Mouse (Mus musculus): ENCODE measurements at regions not wholly inside any gene's neighbourhood (a gene's known extent, or its start where the extent isn't known, plus 50 kb on each side); places are given as distances from the start of the nearest gene placed in this dataset.
A peak's percentile ranks its signal among the peaks of the same experiment; 100 is the strongest.
"Not testable (repeated sequence)": the region's sequence is repeated elsewhere in the genome, so short reads cannot be mapped to it uniquely, and the experiment has no call there.

DNA sequence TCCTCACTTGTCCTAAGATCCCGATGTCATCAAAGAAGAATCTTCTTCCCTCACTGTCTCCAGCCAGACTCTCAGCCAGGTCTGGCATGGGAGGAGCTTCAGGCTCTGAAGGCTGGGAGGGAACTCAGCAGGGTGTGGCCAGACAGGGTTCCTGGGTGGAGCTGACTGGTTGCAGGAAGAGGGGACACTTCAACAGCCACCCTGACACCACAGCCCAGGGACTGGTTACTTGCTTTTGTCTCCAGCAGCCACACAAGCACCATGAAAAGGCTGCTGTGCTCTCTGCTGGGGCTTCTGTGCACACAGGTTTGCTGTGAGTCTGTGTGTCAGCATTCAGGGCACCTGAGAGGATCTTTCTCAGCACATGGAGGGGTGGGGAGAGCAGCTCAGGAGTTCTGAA, 577.0 kb upstream of the Olfr1507 start:
- not testable (repeated sequence) for DNase-seq

DNA sequence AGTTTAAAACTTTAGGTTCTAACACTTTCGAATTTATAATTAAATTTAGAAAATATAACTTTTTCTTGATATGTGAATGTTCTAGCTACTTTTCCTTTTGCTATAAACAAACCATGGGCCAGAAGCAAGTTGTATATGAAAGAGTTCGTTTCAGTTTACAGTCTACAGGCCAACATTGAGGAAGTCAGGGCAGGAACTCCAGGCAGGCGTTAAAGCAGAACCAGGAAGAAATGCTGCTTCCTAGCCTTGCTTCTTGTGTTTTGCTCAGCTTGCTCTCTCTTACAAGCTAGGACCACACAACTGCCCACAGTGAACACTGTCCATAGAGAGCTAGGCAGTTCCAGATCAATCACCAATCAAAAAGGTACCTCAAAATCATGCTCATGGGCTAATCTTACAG, 558.9 kb upstream of the Olfr1507 start:
- DNase-seq = not testable (repeated sequence)

GRCm38 (mm10) chr14:53053465-53054123, 558.0 kb upstream of the Olfr1507 start:
- not testable (repeated sequence) for DNase-seq

GRCm38 (mm10) chr14:53047683-53048082, 552.1 kb upstream of the Olfr1507 start:
- DNase-seq = not testable (repeated sequence)

- DNase-seq = not testable (repeated sequence)
Measured at GRCm38 (mm10) chr14:53046975-53047374, 551.4 kb upstream of the Olfr1507 start.

- peak; percentile 68 for DNase-seq
Measured at GRCm38 (mm10) chr14:53045331-53045730, 549.8 kb upstream of the Olfr1507 start.

DNA sequence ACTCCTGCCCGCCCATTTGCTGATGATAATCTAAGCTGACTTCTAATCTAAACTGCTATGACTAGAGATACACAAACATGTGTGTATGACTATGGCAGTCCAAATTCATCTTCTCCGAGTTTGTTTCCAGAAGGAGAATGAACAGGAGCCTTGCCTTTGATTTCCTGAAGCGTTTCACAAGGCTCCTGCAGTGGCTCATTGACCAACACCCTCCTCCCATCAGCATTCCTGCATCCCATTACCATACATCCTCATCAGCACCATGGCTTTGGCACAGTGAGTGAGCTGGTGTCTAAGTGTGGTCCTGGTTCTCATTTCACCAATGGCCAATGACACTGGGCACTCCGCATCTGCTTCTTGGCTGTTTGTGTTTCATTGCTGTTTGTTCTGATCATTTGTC, 548.6 kb upstream of the Olfr1507 start:
- DNase-seq = not testable (repeated sequence)

DNA sequence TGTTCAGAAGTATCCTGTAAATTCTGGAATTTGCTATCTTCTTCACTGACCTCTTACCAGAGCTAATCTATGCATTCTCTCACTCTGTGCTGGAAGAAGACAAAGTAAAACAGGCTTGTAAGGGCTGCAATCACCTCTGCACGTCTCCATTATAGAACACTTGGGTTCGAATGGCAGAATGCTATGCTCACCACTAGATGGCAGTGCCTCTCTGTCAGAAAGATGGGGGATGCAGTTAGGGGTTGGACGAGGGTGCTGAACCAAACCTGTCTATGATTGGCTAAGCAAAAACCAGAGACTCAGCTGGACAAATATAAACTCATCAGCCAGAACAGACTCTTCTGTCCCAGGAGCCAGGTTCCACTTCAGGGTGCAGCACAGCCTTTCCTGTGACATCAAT, 546.5 kb upstream of the Olfr1507 start:
- DNase-seq = peak; percentile 46

DNA sequence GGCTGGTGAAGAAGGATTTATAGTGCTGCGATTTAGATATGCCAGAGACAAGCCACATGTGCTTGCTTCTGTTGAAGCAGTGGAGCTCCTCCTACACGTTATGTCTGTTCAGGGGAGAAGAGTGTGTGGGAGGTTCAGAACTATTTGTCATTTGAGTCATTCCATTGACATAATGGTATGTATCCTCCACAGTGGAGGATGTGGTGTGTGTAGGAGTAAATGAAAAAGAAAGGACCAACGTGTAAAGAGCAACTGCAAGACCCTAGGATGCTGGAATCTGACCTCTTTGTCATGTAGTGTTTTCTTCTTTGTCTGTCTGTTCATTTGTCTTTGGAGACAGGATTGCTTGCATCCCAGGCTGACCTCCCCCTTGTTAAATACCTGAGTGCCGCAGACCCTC, 543.9 kb upstream of the Olfr1507 start:
- DNase-seq = not testable (repeated sequence)

GRCm38 (mm10) chr14:53034940-53035339, 539.4 kb upstream of the Olfr1507 start:
- DNase-seq = not testable (repeated sequence)

DNA sequence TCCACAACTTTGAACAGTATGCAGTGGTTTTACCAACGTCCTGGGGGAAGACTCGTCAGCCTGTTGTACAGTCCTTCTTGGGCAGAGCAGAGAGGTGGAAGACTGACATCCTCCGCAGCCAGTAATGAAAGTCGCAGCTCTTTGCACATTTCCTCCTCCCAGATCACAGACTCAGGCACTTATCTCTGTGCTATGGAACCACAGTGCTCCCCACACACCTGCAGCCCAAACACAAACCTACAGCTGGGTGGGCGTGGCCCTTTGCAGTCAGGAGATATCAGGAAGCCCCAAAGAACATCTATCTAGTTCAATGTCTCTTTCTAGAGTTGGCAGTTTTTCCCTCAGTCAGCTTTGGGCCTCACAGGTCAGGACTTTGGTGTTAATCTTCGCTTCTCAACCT, 537.7 kb upstream of the Olfr1507 start:
- peak; percentile 65 for DNase-seq

- not testable (repeated sequence) for DNase-seq
Measured at GRCm38 (mm10) chr14:53032498-53032897, 536.9 kb upstream of the Olfr1507 start.

DNA sequence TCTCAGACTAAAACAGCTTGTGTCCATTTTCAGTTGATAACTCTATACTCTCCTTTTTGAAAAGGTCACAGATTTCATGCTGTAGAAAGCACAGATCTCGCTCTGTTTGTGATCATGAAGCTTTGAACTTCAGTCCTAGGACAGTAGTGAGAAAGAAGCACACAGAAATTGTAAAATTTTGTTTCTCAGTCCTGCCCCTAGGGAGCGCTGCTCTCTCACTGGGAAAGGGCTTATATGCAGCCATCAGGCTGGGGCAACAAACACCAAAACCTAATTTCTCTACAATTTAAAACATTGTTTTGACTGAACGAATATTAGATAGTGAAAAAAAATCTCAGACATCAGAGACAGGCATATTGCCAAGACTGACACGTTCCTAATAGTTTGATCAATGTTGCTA, 534.7 kb upstream of the Olfr1507 start:
- not testable (repeated sequence) for DNase-seq

GRCm38 (mm10) chr14:53026958-53027357, 531.4 kb upstream of the Olfr1507 start:
- not testable (repeated sequence) for DNase-seq

GRCm38 (mm10) chr14:53020152-53020551, 524.6 kb upstream of the Olfr1507 start:
- DNase-seq = not testable (repeated sequence)

DNA sequence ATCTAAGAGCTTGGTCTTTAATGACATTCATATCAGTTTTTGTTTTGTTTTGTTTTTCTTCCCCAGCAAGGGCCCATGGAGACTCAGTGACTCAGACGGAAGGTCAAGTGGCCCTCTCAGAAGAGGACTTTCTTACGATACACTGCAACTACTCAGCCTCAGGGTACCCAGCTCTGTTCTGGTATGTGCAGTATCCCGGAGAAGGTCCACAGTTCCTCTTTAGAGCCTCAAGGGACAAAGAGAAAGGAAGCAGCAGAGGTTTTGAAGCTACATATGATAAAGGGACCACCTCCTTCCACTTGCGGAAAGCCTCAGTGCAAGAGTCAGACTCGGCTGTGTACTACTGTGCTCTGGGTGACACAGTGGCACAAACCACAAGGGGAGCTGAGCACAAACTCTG, 512.2 kb upstream of the Olfr1507 start:
- DNase-seq = not testable (repeated sequence)

GRCm38 (mm10) chr14:53007323-53007722, 511.8 kb upstream of the Olfr1507 start:
- not testable (repeated sequence) for DNase-seq

- DNase-seq = not testable (repeated sequence)
Measured at GRCm38 (mm10) chr14:53001289-53001688, 505.7 kb upstream of the Olfr1507 start.

- not testable (repeated sequence) for DNase-seq
Measured at GRCm38 (mm10) chr14:52992106-52992760, 496.7 kb upstream of the Olfr1507 start.

DNA sequence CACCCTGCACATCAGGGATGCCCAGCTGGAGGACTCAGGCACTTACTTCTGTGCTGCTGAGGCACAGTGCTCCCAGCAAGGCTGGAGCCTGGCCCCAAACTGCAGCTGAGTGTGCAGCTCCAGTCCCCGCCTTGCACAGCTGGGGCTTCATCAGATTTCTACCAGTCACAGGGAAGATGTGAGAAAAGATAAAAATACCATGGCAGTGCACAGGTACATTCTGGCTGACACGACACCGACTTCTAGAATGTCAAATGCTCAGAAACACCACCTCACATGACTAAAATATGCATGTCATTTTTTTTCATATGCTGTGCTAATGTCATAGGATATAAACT, 495.7 kb upstream of the Olfr1507 start:
- DNase-seq = not testable (repeated sequence)

DNA sequence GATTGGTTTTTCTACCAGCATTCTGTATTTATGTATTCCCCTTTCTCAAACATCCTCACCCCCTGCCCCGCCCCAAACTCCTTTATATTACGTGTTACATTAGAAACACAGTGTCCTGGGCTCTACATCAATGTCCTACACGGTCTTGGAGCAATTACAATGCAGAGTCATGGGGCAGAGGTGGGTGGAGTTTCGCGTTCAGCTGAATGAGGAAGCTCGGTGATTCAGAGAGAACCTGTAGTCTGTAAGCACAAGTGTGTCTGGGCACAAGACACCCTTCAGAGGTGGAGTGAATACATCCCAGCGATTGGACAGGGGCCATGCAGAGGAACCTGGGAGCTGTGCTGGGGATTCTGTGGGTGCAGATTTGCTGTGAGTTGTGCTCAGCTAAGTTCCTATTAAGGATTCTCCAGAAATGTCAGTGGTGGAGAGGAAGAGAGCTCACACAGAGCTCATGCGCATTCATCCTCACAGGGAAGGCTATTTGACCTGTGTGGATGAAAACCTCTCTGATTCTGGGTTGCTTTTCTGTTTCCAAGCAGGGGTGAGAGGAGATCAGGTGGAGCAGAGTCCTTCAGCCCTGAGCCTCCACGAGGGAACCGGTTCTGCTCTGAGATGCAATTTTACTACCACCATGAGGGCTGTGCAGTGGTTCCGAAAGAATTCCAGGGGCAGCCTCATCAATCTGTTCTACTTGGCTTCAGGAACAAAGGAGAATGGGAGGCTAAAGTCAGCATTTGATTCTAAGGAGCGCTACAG, 495.2 kb upstream of the Olfr1507 start:
- DNase-seq = not testable (repeated sequence)

DNA sequence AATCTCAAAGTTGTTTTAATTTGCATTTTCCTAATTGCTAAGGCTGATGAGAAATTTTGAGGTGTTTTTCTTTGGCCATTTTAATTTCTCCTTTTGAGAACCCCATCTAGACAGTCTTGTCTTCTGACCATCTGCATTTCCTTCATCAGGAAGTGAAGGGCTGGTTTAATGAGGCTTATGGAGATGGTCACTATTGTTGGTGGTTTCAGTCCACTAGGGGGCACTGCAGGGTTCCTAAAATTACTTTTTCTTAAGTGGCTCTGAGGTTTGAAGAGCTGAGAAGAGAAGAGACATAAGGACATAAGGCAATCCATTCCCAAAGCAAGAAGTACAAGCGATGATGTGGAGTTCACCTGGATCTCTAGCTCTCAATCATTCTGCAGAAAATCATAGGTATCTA, 494.4 kb upstream of the Olfr1507 start:
- not testable (repeated sequence) for DNase-seq

GRCm38 (mm10) chr14:52988563-52988962, 493.0 kb upstream of the Olfr1507 start:
- DNase-seq = not testable (repeated sequence)

All from thymus, postnatal 4 days (tissue).